Mouse (Mus musculus) cortical plate, adult 2 months (tissue): ENCODE data around the gene Styx.

Source experiments
- CTCF ChIP-seq: fragments of 200-500 bp; IDR thresholded peaks from 2 replicates; pipeline ENCODE4 v1.5.1; 2011; ENCODE audit warnings: mild to moderate bottlenecking, control low read depth, low read length; ENCODE audit not compliant: insufficient read depth; ENCODE audit errors: extremely low read depth
- POLR2A ChIP-seq: fragments of 200-500 bp; IDR thresholded peaks from 2 replicates; pipeline ENCODE4 v1.6.1; 2011; ENCODE audit warnings: mild to moderate bottlenecking, low read length, control low read depth; ENCODE audit not compliant: insufficient read depth; ENCODE audit errors: extremely low read depth

- no peak for TF ChIP-seq CTCF
- TF ChIP-seq POLR2A, result no peak
Measured at GRCm38 (mm10) chr14:45307630-45308328, 43.1 kb upstream of the Styx start.
